Mouse (Mus musculus): ENCODE data around the gene Hmgxb4.
"Not testable (repeated sequence)": the region's sequence is repeated elsewhere in the genome, so short reads cannot be mapped to it uniquely, and the experiment has no call there.

Gene Hmgxb4

GRCm38 (mm10) chr8:74993081-74993474 lies at the start of gene Hmgxb4:
Gene Hmgxb4 (plus strand): TSS chr8:74993356.
- DNase-seq = no peak

DNA sequence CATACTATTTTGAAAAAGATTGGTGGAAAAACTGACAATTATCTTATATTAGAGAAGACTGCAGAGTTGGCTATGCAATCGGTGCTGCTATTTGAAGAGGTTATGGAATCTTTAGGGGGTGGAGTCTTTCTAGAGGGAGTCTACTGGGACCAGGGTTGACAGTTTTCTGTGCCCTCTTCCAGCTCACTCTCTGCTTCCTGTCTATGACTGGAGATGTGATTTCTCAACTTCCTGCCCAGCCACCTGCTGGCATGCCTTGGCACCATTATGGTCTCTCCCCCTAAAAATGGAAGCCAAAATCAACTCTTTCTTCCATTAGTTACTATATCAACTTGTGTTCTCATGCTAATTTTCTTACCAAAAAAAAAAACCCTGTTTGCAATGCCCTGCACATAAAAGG lies 43.7 kb upstream of the Hmgxb4 start:
- no peak for DNase-seq

DNA sequence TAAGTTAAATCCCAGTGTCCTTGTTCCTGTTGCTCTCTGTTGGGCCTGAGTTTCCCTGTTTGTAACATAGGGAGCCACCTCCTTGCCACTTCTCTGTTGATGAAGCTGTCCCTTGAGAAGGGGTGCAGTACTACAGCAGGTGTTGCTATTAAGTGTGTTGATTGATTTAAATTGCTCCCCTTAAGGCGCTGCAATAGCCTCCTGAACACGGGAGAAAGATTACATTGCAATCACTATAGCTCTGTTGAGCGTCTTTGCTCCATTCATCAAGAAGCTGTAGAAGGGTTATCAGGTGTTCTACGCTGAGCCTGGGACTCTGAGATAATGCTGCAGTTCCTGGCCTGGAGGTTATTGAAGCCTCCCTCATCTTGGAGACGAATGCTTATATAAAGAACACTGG lies 29.2 kb upstream of the Hmgxb4 start:
- DNase-seq = no peak

- DNase-seq = not testable (repeated sequence)
These were observed 22.9 kb upstream of the Hmgxb4 start for GRCm38 (mm10) chr8:74970286-74970685.

GRCm38 (mm10) chr8:74971636-74972035 lies 21.5 kb upstream of the Hmgxb4 start:
- no peak for DNase-seq

DNA sequence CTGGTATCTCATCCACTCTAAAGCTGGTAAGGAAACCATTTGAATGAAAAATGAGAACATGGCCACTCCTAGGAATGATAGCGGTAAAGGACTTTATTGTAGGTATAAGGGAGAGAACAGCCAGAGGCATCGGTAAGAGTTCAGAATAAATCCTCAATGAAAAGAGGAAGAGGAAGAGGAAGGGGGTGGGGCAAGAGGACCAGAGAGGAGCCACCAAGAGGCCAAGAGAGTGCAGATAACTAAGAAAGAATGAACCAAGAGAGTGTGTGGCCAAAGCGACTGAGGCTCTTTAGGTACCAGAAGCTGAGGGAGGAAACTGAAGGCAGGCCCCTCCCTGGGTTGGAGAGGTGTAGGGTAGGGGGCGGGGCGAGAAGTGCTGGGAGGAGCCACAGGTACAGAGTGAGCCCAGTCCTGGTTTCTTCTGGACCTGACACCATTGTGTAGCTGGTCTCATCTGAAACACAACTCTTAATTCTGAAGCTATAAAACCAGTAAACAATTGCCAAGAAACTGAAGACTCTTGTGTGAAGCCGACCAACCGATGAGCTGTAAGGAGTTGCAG lies 20.8 kb upstream of the Hmgxb4 start:
- no peak for DNase-seq

DNA sequence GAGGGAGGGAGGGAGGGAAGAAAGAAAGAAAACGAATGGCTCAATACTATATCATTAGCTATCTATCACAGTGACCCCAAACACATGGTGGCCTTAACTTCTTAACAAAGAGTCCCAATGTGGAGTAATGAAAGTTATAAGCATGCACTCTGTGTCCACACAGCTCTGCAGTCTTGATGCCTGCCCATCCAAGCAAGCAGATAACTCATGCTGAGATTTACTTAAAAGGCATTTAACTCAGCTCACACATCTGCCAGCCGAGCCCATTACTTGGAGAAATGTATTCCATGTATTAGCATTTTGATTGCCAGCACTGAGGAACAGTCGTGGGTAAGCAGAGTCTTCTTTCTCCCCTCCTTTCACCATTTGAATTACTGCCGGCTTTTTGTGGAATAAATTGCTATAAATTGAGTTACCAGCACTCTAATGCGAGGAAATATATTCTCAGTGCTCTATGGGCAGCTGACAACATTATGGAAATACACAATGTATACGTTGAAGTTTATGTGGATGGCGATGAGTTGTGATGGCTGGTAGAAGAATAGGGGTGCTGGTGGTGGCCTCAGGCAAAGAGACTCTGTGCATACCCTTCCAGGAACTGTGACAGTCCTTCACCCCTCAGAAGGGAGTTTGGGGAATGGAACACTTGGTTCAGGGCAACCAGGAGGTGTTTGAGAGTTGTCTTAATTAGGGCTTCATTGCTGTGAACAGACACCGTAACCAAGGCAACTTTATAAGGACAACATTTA lies 19.9 kb upstream of the Hmgxb4 start:
- no peak for DNase-seq

DNA sequence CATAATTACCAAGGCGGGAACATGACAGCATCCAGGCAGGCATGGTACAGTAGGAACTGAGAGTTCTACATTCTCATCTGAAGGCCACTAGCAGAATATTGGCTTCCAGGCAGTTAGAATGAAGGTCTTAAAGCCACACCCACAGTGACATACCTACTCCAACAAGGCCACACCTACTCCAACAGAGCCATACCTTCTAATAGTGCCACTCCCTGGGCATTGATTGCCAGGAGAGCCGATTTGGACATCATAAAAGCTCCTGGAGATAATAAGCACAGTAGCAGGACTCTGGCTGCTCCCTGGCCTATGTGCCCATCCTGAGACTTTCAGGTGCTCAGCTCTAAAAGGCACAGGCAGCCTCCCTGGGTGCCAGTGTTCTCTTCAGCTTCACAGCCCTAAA lies 19.3 kb upstream of the Hmgxb4 start:
- no peak for DNase-seq

- DNase-seq = no peak
These were observed 15.7 kb upstream of the Hmgxb4 start for GRCm38 (mm10) chr8:74977427-74977826.

GRCm38 (mm10) chr8:74980060-74980710 lies 13.0 kb upstream of the Hmgxb4 start:
- DNase-seq = no peak

DNA sequence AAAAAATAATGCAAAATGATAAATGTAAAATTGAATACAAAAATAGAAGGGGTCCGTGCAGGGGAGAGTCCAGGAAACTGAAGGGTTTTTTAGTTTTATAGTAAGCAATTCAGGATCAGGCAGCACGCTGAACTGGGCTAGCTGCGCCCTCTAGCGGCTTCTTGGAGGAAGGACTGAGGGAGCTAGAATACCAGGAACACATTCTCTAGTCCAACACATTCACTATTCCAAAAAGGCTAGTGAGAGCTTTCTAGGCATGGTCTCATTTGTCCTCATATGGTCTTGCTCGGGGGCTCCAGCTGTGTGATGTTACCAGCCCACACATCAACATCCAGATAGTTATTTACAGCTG lies 12.5 kb upstream of the Hmgxb4 start:
- DNase-seq = peak; percentile 31

DNA sequence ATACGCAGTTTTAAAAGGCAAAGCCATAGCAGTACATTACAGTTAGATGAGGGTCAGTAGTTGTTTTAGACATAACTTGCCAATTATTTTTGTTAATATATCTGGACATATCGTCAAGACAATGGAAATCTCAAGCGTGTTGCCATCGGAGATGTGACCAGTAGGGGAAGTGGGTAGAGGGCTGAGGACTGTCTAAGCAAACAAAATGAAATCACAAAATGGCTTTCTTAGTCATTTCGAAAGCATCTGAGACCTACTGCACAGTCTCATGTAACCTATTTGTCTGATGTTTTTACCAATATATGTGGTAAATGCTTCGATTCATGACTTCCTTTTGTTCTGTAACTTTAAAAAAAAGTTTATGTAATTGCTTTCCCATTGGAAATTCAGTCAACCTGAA lies 11.3 kb upstream of the Hmgxb4 start:
- no peak for DNase-seq

DNA sequence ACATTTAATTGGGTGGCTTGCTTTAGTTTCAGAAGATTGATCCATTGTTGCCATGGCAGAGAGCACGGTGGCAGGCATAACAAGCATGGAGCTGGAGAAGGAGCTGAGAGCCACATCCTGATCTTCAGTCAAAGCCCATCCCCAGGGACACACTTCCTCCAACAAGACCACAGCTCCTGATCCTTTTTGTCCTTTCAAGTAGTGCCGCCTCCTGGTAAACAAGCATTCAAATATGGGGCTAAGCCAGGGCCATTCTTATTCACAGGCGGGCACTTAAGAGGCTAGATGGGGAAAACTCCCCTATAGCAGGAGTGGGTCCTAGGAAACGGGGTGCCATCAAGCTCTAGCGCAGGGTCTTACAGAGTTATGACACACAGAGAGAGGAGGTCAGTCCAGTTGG lies 5.7 kb upstream of the Hmgxb4 start:
- no peak for DNase-seq

- no peak for DNase-seq
These were observed 3.1 kb upstream of the Hmgxb4 start for GRCm38 (mm10) chr8:74990021-74990420.

DNA sequence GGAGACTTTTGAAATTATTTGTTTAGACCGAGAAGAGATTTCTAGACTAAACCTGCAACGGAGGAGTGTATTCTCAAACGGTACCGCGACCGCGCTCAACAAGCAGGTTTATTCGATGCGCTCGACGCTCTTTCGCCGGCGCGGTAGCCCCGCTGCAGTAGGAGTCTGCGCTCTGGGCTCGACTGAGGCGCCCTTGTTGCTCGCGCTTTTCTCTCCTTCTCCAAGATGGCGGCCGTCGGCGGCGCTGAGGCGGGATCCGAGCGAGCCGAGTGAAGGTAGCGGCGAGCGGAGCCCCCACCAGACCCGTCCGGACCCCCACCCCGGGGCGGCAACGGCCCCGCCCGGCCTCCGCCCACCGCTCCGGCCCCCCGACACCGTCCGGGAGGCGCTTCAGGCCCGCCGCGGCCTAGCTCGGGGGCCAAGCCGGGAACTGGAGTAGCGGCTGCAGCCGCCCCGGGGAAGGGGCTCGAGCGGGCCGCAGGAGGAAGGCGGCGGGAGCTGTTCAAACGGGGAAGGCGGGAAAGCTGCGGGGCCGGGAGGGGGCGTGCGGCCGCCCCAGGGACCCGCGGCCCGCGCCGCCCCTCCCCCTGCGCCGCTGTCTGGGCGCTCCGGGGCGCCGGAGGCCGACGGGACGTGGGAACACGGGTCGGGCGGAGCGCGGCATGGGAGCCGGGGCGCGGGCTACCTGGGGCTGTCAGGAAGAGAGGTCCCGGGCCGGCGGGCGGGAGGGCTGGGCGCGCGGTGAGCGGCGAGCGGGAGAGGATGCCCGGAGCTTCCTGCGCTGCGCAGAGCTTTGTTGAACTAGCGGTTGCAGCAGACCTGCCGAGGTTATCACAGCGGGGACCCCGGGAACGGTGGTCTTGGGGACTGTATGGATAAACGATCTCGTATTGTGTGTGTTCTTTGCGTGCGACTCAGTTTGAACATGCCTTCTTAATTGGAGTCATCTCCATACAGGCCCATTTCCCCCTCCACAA lies 607 bp downstream of the Hmgxb4 start:
- DNase-seq = peak; percentile 81

DNA sequence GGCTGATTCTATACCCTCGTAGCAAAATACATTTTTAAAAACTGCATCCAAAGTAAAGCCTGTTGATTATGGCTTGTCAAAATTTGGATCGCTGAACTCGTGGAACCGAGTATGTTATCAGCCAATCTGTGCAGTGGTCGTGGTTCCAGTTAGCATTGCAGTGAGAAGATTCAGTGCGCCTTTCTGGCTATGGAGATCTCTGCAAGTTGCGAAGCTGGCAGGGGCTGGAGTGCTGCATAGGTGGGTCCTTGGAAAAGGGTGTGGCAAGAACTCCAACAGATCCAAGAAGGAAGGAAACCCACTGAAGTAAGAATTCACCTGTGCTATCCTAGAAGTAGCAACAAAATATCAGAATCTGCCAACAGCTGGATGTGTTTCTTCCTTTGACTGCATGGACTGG lies 1.4 kb downstream of the Hmgxb4 start:
- peak; percentile 9 for DNase-seq

DNA sequence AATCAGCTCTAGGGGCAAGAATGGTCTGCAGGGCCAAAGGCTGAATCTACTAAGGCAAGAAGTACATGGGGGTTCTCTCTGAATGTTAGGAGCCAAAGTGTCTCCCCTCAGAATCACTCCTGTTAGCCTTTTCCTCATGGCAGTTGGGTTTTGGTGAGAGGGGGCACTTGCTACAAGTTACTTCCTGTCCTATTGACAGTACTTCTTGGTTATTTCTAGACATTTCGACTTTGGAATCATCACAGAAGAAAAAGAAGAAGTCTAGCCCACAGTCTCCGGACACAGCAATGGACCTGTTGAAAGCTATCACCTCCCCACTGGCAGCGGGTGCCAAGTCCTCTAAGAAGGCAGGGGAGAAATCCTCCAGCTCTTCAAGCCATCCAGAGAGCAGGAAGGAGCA lies 7.3 kb downstream of the Hmgxb4 start:
- no peak for DNase-seq

- no peak for DNase-seq
These were observed 15.7 kb downstream of the Hmgxb4 start for GRCm38 (mm10) chr8:75008826-75009225.

- DNase-seq = no peak
These were observed 20.4 kb downstream of the Hmgxb4 start for GRCm38 (mm10) chr8:75013557-75013956.

DNA sequence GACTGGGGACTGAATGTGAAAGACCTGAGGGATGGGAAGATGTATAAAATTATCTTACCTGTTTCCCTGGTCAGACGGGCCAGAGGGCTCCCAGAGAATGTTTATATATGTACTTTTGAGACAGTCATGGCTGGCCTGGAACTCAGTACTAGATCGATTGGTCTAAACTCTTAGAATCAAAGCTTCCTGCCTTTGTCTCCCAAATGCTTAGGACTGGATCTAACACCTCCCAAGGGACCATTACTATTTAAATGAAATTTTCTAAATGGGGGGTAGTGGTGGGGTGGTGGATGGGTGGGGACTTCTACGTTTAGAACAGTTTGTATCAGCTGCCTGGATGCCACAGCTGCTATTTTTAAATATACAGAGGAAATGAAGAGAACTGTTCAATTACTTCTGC lies 20.8 kb downstream of the Hmgxb4 start:
- no peak for DNase-seq

- DNase-seq = no peak
These were observed 22.8 kb downstream of the Hmgxb4 start for GRCm38 (mm10) chr8:75015981-75016380.

- no peak for DNase-seq
These were observed 23.3 kb downstream of the Hmgxb4 start for GRCm38 (mm10) chr8:75016422-75016821.

DNA sequence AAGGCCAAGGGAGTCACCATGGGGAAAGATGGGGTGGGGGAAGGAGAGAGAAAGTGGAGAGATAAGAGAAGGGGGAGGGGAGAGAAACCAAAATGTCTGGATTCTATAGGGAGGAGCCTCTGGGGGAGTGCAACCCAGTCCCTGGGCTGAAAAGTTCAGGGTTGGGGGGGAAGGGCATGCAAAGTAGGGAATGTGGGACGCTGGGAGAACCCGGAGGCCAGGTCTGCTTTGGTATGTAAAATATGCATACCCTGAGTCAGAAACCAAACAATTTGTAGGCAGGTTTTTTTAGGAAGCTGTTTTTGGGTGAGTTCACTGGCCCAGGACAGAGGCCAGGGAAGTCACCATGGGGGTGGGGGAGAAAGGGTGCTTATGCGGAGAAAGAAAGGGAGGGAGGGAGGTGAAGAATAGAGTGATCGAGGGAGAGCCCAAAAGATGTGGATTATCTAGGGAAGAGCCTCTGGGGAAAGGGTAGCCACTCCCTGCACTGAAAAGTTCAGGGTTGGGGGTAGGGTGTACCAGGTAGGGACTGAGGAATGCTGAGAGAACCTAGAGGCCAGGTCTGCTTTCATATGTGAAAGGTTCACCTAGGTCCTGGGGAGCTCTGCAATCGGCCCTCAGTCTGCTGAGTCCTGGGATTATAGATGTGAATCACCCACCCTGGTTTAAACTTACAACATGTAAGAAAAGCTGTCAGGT lies 25.3 kb downstream of the Hmgxb4 start:
- DNase-seq = no peak
